Mouse (Mus musculus) midbrain, embryonic 10.5 days (tissue): ENCODE measurements around the gene Zdhhc12. TPM values are rescaled to one million over a fixed set of nuclear protein-coding genes. Genes with fewer than 3 reads are reported as not detected.

ENCODE experiments used
- DNase-seq: peaks from one replicate; pipeline ENCODE4 v3.0.0-alpha.2; 2017; ENCODE audit warnings: low spot score
- H3K27ac ChIP-seq: fragments of 300-500 bp; sonication (generic); replicated peaks from 2 replicates; pipeline ENCODE4 v1.5.1; 2016; ENCODE audit warnings: mild to moderate bottlenecking
- H3K27me3 ChIP-seq: fragments of 300-500 bp; sonication (generic); 2 replicates; pipeline ENCODE4 v1.6.1; 2016; ENCODE audit warnings: low read depth, mild to moderate bottlenecking; ENCODE audit not compliant: poor library complexity, severe bottlenecking
- H3K36me3 ChIP-seq: fragments of 300-500 bp; sonication (generic); 2 replicates; pipeline ENCODE4 v1.6.1; 2016; ENCODE audit warnings: mild to moderate bottlenecking, moderate library complexity
- H3K4me1 ChIP-seq: fragments of 300-500 bp; sonication (generic); 2 replicates; pipeline ENCODE4 v1.6.1; 2016
- H3K4me3 ChIP-seq: fragments of 300-500 bp; sonication (generic); 2 replicates; pipeline ENCODE4 v1.5.1; 2016; ENCODE audit warnings: mild to moderate bottlenecking, moderate library complexity
- H3K9me3 ChIP-seq: fragments of 300-500 bp; sonication (generic); replicated peaks from 2 replicates; pipeline ENCODE4 v1.6.1; 2016; ENCODE audit warnings: mild to moderate bottlenecking
- WGBS: fragments of 180-500 bp; shearing (Covaris S2); methylation state at CpG from one replicate; pipeline ENCODE4 v1.1.7; 2016; 5-methylcytosine and 5-hydroxymethylcytosine counted together
- polyA plus RNA-seq: library from polyadenylated mRNA; unstranded; fragments of >200 nt; fragmentation: Nextera tagmentation; extraction: Ambion mirVana; gene quantifications from 2 replicates; pipeline ENCODE4 v1.2.1, GENCODE M21; 2016

Gene Zdhhc12
- polyA plus RNA-seq, 1 experiment from 2014 or later, result 41.9 TPM

DNA sequence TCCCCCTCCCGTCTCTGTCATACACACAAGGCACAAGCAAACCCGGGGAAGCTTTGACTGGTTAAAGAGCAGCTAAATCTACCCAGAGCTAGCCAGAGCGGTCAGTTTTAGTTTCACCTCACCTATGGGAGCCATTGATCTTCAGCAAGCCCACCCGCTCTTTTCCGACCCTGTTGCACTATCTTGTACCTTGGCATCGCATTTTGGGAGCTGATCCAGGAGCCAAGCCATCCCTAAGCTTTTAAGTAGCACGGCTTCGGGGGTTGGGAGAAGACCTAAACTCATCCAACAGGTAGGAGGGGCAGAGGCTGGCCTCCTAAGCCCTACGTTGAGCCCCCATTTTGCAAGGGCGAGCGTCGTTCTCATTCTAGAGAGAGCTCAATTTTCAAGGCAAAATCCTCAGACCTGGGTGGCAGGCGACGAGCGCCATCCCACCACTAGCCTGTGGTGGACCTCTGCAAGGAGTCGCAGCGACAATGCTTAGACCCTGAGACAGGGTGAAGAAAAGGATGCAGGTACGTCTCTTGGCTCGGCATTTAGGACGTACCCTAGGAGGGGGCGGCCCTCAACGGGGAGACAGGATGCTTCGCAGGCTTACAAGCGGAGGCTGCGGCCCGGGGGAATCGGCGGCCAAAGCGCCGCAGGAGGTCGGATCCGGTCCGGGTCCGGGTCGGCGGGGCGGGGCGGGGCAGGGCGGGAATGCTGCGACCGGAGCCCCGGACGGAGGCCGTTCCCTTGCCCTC, 30.5 kb upstream of the Zdhhc12 start:
- H3K4me1 ChIP-seq, result peaks cover 41% of the 10 kb centered on the region
- H3K36me3 ChIP-seq, result 0 out of 2 replicates have a peak, but pooled peaks cover 4% of the 10 kb centered on the region
- no peaks in the 10 kb centered on the region for H3K9me3 ChIP-seq
- peak overlapping the region; percentile 94 for H3K4me3 ChIP-seq
- peak overlapping the region; percentile 92 for H3K27ac ChIP-seq
- no peaks in the 10 kb centered on the region for H3K27me3 ChIP-seq
- 1% methylated on average over 38 of the region's 44 CpGs for WGBS
- DNase-seq, result no peak

DNA sequence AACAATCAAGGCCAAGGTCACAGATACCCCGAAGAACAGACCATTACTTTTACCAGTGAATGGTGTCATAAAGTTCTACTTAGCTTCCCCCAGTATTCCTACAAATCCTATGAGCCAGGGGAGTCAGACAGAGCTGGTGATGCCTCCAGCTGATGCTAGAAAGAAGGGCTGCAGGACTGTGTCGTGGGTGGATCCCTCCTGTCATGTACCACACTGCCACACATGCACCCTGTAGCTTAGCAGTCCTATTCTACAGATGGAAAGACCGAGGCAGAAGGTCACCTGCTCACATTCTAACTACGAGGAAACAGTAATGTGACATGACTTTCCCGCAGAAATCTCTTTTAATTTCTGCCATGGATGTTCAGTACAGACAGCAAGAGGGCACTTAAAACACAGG, 29.3 kb upstream of the Zdhhc12 start:
- no peaks in the 10 kb centered on the region for H3K9me3 ChIP-seq
- 0 out of 2 replicates have a peak, but pooled peaks cover 4% of the 10 kb centered on the region for H3K36me3 ChIP-seq
- no peak overlapping the region for H3K4me3 ChIP-seq
- no peak for DNase-seq
- 87% methylated on average over 5 of the region's 5 CpGs for WGBS
- peaks cover 43% of the 10 kb centered on the region for H3K4me1 ChIP-seq
- H3K27me3 ChIP-seq, result no peaks in the 10 kb centered on the region
- no peak overlapping the region for H3K27ac ChIP-seq

DNA sequence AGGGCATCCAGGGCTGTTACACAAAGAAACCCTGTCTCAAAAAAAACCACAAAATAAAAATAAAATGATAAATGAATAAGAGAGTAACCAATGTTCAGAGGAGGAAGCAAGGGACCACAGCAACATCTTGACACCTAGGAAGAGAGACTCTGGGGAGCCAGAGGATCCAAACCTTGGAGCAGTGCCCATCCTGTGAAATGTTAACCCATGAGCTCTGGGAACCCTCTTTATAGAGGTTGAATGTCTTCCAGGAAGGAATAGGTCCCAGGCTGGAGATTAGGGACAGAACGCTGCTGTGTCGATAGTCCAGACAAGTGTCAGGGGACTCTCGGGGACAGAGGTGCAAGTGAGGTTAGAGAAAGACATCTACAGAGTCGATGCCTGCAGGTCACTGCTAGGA, 26.8 kb upstream of the Zdhhc12 start:
- peak overlapping the region; percentile 65 for H3K27ac ChIP-seq
- 89% methylated on average over 4 of the region's 4 CpGs for WGBS

DNA sequence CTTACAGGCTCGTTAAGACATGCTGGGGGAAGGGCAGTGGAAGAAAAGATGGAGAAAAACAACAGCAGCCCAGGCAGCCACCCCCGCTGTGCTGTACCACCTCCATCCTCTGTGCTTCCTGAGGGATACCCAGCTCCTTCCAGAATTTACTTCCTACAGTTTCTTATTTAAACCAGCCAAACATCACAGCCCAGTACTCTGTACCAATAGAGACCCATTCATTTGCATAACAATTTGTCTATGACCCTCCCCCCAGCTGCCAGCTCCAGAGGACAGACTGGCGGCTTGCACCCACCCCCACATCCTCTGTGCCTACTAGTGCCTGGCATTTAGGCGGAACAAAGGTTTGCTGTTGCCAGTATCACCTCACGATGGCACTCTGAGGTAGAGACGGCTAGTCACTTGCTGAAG, 26.2 kb upstream of the Zdhhc12 start:
- no peaks in the 10 kb centered on the region for H3K27me3 ChIP-seq
- H3K9me3 ChIP-seq, result no peaks in the 10 kb centered on the region
- H3K4me1 ChIP-seq, result peaks cover 36% of the 10 kb centered on the region
- DNase-seq, result no peak
- H3K4me3 ChIP-seq, result no peak overlapping the region
- H3K36me3 ChIP-seq, result 0 out of 2 replicates have a peak, but pooled peaks cover 4% of the 10 kb centered on the region
- peak overlapping the region; percentile 65 for H3K27ac ChIP-seq
- 22% methylated on average over 6 of the region's 6 CpGs for WGBS

More for the DNA sequence above, 26.8 kb upstream of the Zdhhc12 start:
- Histone ChIP-seq H3K27me3 (no peaks in the 10 kb centered on the region), H3K36me3 (0 out of 2 replicates have a peak, but pooled peaks cover 4% of the 10 kb centered on the region), H3K4me1 (peaks cover 42% of the 10 kb centered on the region), H3K9me3 (no peaks in the 10 kb centered on the region), H3K4me3 (no peak overlapping the region)
- no peak for DNase-seq

GRCm38 (mm10) chr2:30112564-30112963, 19.1 kb upstream of the Zdhhc12 start:
- 95% methylated on average over 5 of the region's 5 CpGs for WGBS
- Histone ChIP-seq H3K9me3 (no peaks in the 10 kb centered on the region), H3K4me3 (no peak overlapping the region), H3K4me1 (no peaks in the 10 kb centered on the region), H3K36me3 (peaks cover 54% of the 10 kb centered on the region), H3K27ac (no peak overlapping the region), H3K27me3 (no peaks in the 10 kb centered on the region)
- DNase-seq, result no peak

- Histone ChIP-seq H3K36me3 (peaks cover 64% of the 10 kb centered on the region), H3K9me3 (no peaks in the 10 kb centered on the region), H3K4me1 (no peaks in the 10 kb centered on the region), H3K27ac (no peak overlapping the region), H3K4me3 (no peak overlapping the region), H3K27me3 (no peaks in the 10 kb centered on the region)
- no peak for DNase-seq
- WGBS, result 88% methylated on average over 2 of the region's 2 CpGs
Observed at GRCm38 (mm10) chr2:30111500-30111899, 18.1 kb upstream of the Zdhhc12 start.

DNA sequence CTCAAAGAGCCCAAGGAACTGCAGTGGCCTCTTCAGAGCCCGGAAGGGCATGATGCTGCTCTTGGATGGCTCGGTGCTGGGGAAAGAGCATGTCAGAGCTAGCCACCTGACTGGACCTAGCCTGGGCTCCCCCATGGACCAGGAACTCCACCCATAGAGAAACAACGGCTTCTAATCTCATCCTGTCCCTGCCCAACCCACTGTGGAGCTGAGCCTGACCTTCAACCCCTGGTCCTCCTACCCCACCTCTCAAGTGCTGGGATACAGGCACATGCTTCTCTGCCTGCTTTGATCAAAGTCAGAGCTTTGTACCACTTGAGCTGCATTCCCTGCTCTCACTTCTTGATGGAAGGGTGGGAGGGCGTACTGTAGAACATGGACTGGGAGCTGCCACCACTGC, 14.8 kb upstream of the Zdhhc12 start:
- no peaks in the 10 kb centered on the region for H3K27me3 ChIP-seq
- no peaks in the 10 kb centered on the region for H3K9me3 ChIP-seq
- no peak overlapping the region for H3K4me3 ChIP-seq
- peaks cover 84% of the 10 kb centered on the region for H3K36me3 ChIP-seq
- 93% methylated on average over 4 of the region's 4 CpGs for WGBS
- no peak overlapping the region for H3K27ac ChIP-seq
- DNase-seq, result no peak
- H3K4me1 ChIP-seq, result no peaks in the 10 kb centered on the region

GRCm38 (mm10) chr2:30107646-30108045, 14.2 kb upstream of the Zdhhc12 start:
- H3K27ac ChIP-seq, result no peak overlapping the region
- H3K36me3 ChIP-seq, result peaks cover 84% of the 10 kb centered on the region
- H3K4me1 ChIP-seq, result no peaks in the 10 kb centered on the region
- no peaks in the 10 kb centered on the region for H3K27me3 ChIP-seq
- WGBS, result 96% methylated on average over 5 of the region's 5 CpGs
- no peaks in the 10 kb centered on the region for H3K9me3 ChIP-seq
- no peak overlapping the region for H3K4me3 ChIP-seq
- no peak for DNase-seq

- peak; percentile 44 for DNase-seq
- H3K4me1 ChIP-seq, result no peaks in the 10 kb centered on the region
- no peak overlapping the region for H3K4me3 ChIP-seq
- H3K9me3 ChIP-seq, result no peaks in the 10 kb centered on the region
- H3K36me3 ChIP-seq, result peaks cover 88% of the 10 kb centered on the region
- no peaks in the 10 kb centered on the region for H3K27me3 ChIP-seq
- H3K27ac ChIP-seq, result no peak overlapping the region
Observed at GRCm38 (mm10) chr2:30106364-30106763, 12.9 kb upstream of the Zdhhc12 start.

GRCm38 (mm10) chr2:30100214-30100613, 6.8 kb upstream of the Zdhhc12 start:
- Histone ChIP-seq H3K36me3 (peaks cover 64% of the 10 kb centered on the region), H3K4me1 (no peaks in the 10 kb centered on the region)
- 80% methylated on average over 4 of the region's 4 CpGs for WGBS

GRCm38 (mm10) chr2:30095882-30096527, 2.6 kb upstream of the Zdhhc12 start:
- WGBS, result 78% methylated on average over 2 of the region's 2 CpGs
- Histone ChIP-seq H3K4me1 (peaks cover 34% of the 10 kb centered on the region), H3K9me3 (no peaks in the 10 kb centered on the region), H3K27ac (no peak overlapping the region), H3K4me3 (no peak overlapping the region), H3K27me3 (no peaks in the 10 kb centered on the region), H3K36me3 (peaks cover 36% of the 10 kb centered on the region)
- DNase-seq, result peak; percentile 58

More at GRCm38 (mm10) chr2:30100214-30100613, 6.8 kb upstream of the Zdhhc12 start:
- Histone ChIP-seq H3K4me3 (no peak overlapping the region), H3K27me3 (no peaks in the 10 kb centered on the region), H3K27ac (no peak overlapping the region), H3K9me3 (no peaks in the 10 kb centered on the region)
- no peak for DNase-seq

GRCm38 (mm10) chr2:30094208-30094588, 750 bp upstream of the Zdhhc12 start:
- Histone ChIP-seq H3K4me3 (peak overlapping the region; percentile 57), H3K27ac (peak overlapping the region; percentile 72), H3K9me3 (no peaks in the 10 kb centered on the region), H3K36me3 (peaks cover 33% of the 10 kb centered on the region), H3K27me3 (no peaks in the 10 kb centered on the region), H3K4me1 (peaks cover 34% of the 10 kb centered on the region)
- DNase-seq, result no peak
- WGBS, result 3% methylated on average over 13 of the region's 13 CpGs

DNA sequence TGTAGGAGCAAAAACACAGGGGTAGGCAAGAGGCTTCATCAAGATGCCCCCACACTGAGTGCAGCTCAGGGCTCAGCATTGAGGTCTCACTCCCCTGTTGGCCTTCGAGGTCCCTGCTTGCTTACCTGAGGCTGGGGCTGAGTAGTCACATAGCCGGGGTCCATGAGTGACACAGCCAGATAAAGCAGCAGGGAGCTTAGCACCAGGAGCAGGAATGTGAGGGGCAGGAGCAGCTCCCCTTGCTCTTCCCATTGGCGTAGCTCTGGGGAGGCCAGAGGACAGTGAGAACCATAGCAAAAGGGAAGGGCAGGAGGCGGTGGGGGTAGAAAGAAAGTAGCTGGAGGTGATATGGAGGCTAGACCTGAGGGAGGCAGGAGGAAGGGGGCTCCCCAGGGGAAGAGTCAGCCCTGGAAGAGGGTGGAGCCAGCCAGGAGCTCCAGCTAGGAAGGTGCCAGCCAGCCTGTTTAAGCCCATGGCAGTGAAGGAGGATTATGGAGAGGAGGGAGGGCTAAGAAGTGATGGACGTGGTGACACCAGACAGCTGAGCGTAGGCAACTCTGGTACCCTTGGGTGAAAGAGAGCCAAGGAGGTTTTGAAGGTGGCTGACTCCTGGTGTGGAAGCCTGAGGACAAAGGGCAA, 1.0 kb downstream of the Zdhhc12 start:
- DNase-seq, result no peak
- peaks cover 34% of the 10 kb centered on the region for H3K4me1 ChIP-seq
- peak overlapping the region; percentile 57 for H3K4me3 ChIP-seq
- H3K9me3 ChIP-seq, result no peaks in the 10 kb centered on the region
- H3K27me3 ChIP-seq, result no peaks in the 10 kb centered on the region
- peaks cover 29% of the 10 kb centered on the region for H3K36me3 ChIP-seq
- 50% methylated on average over 6 of the region's 6 CpGs for WGBS
- H3K27ac ChIP-seq, result peak overlapping the region; percentile 72
